Mouse (Mus musculus): ENCODE results near the gene Rab5if. TPM values are rescaled to one million over a fixed set of nuclear protein-coding genes. Genes with fewer than 3 reads are reported as not detected.

Gene Rab5if
- polyA plus RNA-seq, 2 experiments, result 80.3 to 164 TPM

GRCm38 (mm10) chr2:156887017-156887416 is 24.1 kb downstream of the Rab5if start, which contains the start of gene Sla2:
Gene Sla2 (minus strand): TSS chr2:156887192.
- DNase-seq (ENCODE audit: low read depth in 3 of 3, low spot score in 3 of 3) (no peak), ATAC-seq (ENCODE audit: insufficient read depth) (no peak)
- Histone ChIP-seq H3K4me3 (ENCODE audit: insufficient read depth in 1 of 2, low read depth in 2 of 2, low read length in 2 of 2) (peak within 1 kb of the TSS in 1 of 2 experiments; percentile 8; a peak in 1 of 4 replicates), H3K27ac (no peak within 1 kb of the TSS), H3K4me1 (replicated peaks; ENCODE audit: control insufficient read depth in 2 of 2, insufficient read depth in 2 of 2, low read length in 1 of 2) (peaks cover 31 to 33% of the 10 kb centered on the region in 2 experiments), H3K4me2 (ENCODE audit: low read depth) (no peak within 1 kb of the TSS), H3K9ac (replicated peaks) (no peak within 1 kb of the TSS), H3K9me3 (ENCODE audit: control insufficient read depth, low read length) (no peaks in the 10 kb centered on the region), H3K36me3 (replicated peaks; ENCODE audit: control insufficient read depth, insufficient read depth, low read depth) (no peaks in the 10 kb centered on the region), H3K27me3 (ENCODE audit: control insufficient read depth, insufficient read depth, low read length) (no peaks in the 10 kb centered on the region)
- 24% methylated on average over 6 of the region's 6 CpGs for WGBS (ENCODE audit: insufficient replicate concordance)
- TF ChIP-seq CTCF (IDR thresholded peaks at IDR 0.05; ENCODE audit: low read depth) (no peak), EP300 (IDR thresholded peaks at IDR 0.05; ENCODE audit: low read depth) (no peak)

DNA sequence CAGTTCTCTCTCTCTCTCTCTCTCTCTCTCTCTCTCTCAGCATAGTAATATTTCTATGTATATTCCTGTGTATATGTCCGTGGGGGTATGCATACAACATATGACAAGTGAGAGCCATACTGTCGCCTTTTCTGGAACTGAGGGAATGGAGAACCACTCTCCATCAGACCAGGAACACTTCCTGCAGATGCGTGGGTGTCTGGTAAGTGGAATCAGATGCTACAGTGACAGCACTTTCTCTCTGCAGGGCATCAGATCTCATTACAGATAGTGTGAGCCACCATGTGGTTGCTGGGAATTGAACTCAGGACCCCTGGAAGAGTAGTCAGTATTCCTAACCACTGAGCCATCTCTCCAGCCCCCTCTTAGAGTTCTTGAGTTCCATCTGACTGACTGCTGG is 25.6 kb downstream of the Rab5if start:
- no peak overlapping the region for H3K4me2 ChIP-seq (ENCODE audit: low read depth)
- H3K9ac ChIP-seq (replicated peaks), result no peak overlapping the region
- H3K4me3 ChIP-seq (ENCODE audit: insufficient read depth in 1 of 2, low read depth in 2 of 2, low read length in 2 of 2), result no peak overlapping the region
- H3K4me1 ChIP-seq (replicated peaks; ENCODE audit: control insufficient read depth in 2 of 2, insufficient read depth in 2 of 2, low read length in 1 of 2), result peaks cover 16 to 19% of the 10 kb centered on the region in 2 experiments
- DNase-seq (ENCODE audit: low read depth in 3 of 3, low spot score in 3 of 3) (no peak), ATAC-seq (ENCODE audit: insufficient read depth) (no peak)
- TF ChIP-seq EP300 (IDR thresholded peaks at IDR 0.05; ENCODE audit: low read depth) (no peak), CTCF (IDR thresholded peaks at IDR 0.05; ENCODE audit: low read depth) (no peak)
- H3K9me3 ChIP-seq (ENCODE audit: control insufficient read depth, low read length), result no peaks in the 10 kb centered on the region
- H3K27me3 ChIP-seq (ENCODE audit: control insufficient read depth, insufficient read depth, low read length), result no peaks in the 10 kb centered on the region
- 46% methylated on average over 3 of the region's 3 CpGs for WGBS (ENCODE audit: insufficient replicate concordance)
- H3K27ac ChIP-seq, result no peak overlapping the region
- no peaks in the 10 kb centered on the region for H3K36me3 ChIP-seq (replicated peaks; ENCODE audit: control insufficient read depth, insufficient read depth, low read depth)

DNA sequence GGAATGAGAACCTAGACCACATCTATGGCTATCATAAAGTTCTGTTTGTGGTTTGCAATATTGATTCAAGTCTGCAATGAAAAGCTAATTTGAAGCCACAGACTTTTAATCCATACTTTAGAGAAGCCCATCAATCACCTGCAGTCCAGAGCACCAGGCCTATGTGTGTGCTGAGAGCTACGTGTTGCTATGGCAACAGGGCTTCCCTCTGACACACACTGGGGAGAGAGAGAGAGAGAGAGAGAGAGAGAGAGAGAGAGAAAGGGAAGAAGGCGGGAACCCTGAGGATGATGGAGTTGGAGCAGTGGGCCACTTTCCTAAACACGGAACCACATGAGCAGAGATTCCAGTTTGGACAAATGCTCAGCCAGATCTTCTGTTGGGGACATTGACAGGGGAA is 29.3 kb downstream of the Rab5if start:
- no peaks in the 10 kb centered on the region for H3K9me3 ChIP-seq (ENCODE audit: control insufficient read depth, low read length)
- 56% methylated on average over 3 of the region's 3 CpGs for WGBS (ENCODE audit: insufficient replicate concordance)
- no peak overlapping the region for H3K9ac ChIP-seq (replicated peaks)
- ATAC-seq (ENCODE audit: insufficient read depth) (no peak), DNase-seq (ENCODE audit: low read depth in 3 of 3, low spot score in 3 of 3) (no peak)
- H3K27ac ChIP-seq, result no peak overlapping the region
- TF ChIP-seq CTCF (IDR thresholded peaks at IDR 0.05; ENCODE audit: low read depth), result no peak
- no peak overlapping the region for H3K4me3 ChIP-seq (ENCODE audit: insufficient read depth in 1 of 2, low read depth in 2 of 2, low read length in 2 of 2)
- H3K36me3 ChIP-seq (replicated peaks; ENCODE audit: control insufficient read depth, insufficient read depth, low read depth), result no peaks in the 10 kb centered on the region
- H3K4me2 ChIP-seq (ENCODE audit: low read depth), result no peak overlapping the region
- H3K4me1 ChIP-seq (replicated peaks; ENCODE audit: control insufficient read depth in 2 of 2, insufficient read depth in 2 of 2, low read length in 1 of 2), result peaks cover 9 to 10% of the 10 kb centered on the region in 2 experiments
- H3K27me3 ChIP-seq (ENCODE audit: control insufficient read depth, insufficient read depth, low read length), result no peaks in the 10 kb centered on the region

DNA sequence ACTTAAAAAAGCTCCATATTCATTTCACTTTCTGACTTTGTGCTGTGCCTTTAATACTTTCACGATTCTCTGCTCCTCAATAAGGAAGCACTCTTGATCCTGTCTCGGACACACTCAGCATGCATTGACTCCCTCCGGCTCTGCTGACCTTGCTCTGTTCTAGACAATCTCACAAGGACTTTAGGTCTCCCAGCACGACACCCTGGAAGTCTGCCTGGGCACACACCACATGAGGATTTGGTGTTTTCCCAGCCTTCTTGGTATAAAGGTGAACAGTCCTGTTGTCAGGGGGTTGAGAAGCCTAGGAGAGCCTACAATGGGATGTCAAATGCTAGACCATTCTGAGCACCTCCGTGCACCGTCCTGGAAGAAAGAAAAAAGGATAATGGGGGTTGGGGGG is 29.9 kb downstream of the Rab5if start:
- Histone ChIP-seq H3K4me3 (ENCODE audit: insufficient read depth in 1 of 2, low read depth in 2 of 2, low read length in 2 of 2) (no peak overlapping the region), H3K9me3 (ENCODE audit: control insufficient read depth, low read length) (no peaks in the 10 kb centered on the region), H3K4me2 (ENCODE audit: low read depth) (no peak overlapping the region), H3K9ac (replicated peaks) (no peak overlapping the region), H3K27ac (no peak overlapping the region), H3K36me3 (replicated peaks; ENCODE audit: control insufficient read depth, insufficient read depth, low read depth) (no peaks in the 10 kb centered on the region), H3K27me3 (ENCODE audit: control insufficient read depth, insufficient read depth, low read length) (no peaks in the 10 kb centered on the region), H3K4me1 (replicated peaks; ENCODE audit: control insufficient read depth in 2 of 2, insufficient read depth in 2 of 2, low read length in 1 of 2) (peaks cover 11 to 14% of the 10 kb centered on the region in 2 experiments)
- TF ChIP-seq CTCF (IDR thresholded peaks at IDR 0.05; ENCODE audit: low read depth) (no peak), EP300 (IDR thresholded peaks at IDR 0.05; ENCODE audit: low read depth) (no peak)
- DNase-seq (ENCODE audit: low read depth in 3 of 3, low spot score in 3 of 3) (no peak), ATAC-seq (ENCODE audit: insufficient read depth) (no peak)
- 69% methylated on average over 6 of the region's 6 CpGs for WGBS (ENCODE audit: insufficient replicate concordance)

DNA sequence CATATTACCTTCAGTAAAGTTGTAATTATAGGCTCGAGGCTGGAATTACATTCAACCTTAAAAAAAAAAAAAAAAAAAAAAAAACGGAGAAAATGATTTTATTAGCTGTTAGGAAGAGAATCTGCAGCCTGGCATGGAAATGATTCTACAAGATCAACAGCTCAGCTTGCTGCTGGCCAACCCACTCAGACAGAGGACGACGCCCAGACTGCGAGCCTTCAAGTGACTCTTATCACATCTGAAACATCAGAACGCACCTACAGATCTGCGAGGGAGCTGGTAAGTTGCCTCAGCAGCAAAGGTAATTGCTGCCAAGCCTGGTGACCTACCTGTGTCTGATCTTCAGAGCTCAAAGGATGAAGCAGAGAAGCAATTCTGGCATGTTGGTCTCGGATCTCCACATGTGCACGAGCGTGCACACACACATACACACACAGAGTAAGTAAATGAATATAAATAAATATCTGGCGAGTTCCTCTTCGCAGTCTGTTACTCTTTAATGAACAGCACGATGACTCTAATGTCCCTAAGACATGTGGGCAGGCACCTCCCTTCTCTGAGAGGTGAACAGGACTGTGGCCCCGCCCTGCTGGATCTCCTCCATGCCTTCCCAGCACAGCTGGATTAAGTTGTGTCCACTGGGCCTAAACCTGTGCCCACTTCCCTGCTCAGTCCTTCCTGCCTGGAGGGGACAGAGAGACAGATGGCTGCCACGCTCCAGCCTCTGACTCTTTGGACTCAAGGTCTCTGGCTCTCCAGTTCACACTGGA is 31.8 kb downstream of the Rab5if start:
- H3K4me3 ChIP-seq (ENCODE audit: insufficient read depth in 1 of 2, low read depth in 2 of 2, low read length in 2 of 2), result no peak overlapping the region
- no peaks in the 10 kb centered on the region for H3K27me3 ChIP-seq (ENCODE audit: control insufficient read depth, insufficient read depth, low read length)
- TF ChIP-seq CTCF (IDR thresholded peaks at IDR 0.05; ENCODE audit: low read depth), result no peak
- TF ChIP-seq EP300 (IDR thresholded peaks at IDR 0.05; ENCODE audit: low read depth), result no peak
- peaks cover 17 to 29% of the 10 kb centered on the region in 2 experiments for H3K4me1 ChIP-seq (replicated peaks; ENCODE audit: control insufficient read depth in 2 of 2, insufficient read depth in 2 of 2, low read length in 1 of 2)
- H3K27ac ChIP-seq, result no peak overlapping the region
- no peak for DNase-seq (ENCODE audit: low read depth in 3 of 3, low spot score in 3 of 3)
- WGBS (ENCODE audit: insufficient replicate concordance), result 53% methylated on average over 15 of the region's 15 CpGs
- H3K36me3 ChIP-seq (replicated peaks; ENCODE audit: control insufficient read depth, insufficient read depth, low read depth), result no peaks in the 10 kb centered on the region
- ATAC-seq (ENCODE audit: insufficient read depth), result peak; percentile 18; the same call in 1 of the 2 replicates
- H3K4me2 ChIP-seq (ENCODE audit: low read depth), result no peak overlapping the region
- no peaks in the 10 kb centered on the region for H3K9me3 ChIP-seq (ENCODE audit: control insufficient read depth, low read length)
- no peak overlapping the region for H3K9ac ChIP-seq (replicated peaks)
